Mouse (Mus musculus) lung, adult 2 months (tissue): ENCODE data around the gene Sacm1l. TPM values are rescaled to one million over a fixed set of nuclear protein-coding genes. Genes with fewer than 3 reads are reported as not detected.

ENCODE experiments used
- DNase-seq: peaks from one replicate; pipeline ENCODE4 v3.0.0; 2022
- H3K4me1 ChIP-seq: fragments of 200-500 bp; 2 replicates; pipeline ENCODE4 v1.6.1; 2011; ENCODE audit warnings: low read length; ENCODE audit not compliant: control insufficient read depth, insufficient read depth
- H3K4me3 ChIP-seq: fragments of 200-500 bp; replicated peaks from 2 replicates; pipeline ENCODE3; 2011; ENCODE audit warnings: low read depth, mild to moderate bottlenecking, control low read depth, low read length; ENCODE audit errors: extremely low read depth
- CTCF ChIP-seq: fragments of 200-500 bp; IDR thresholded peaks from 2 replicates; pipeline ENCODE4 v1.5.1; 2011; ENCODE audit warnings: mild to moderate bottlenecking, low read length, control low read depth; ENCODE audit not compliant: insufficient read depth
- POLR2A ChIP-seq: fragments of 200-500 bp; IDR thresholded peaks from 2 replicates; pipeline ENCODE4 v1.6.1; 2011; ENCODE audit warnings: low read depth, mild to moderate bottlenecking, control low read depth, low read length, borderline replicate concordance; ENCODE audit errors: extremely low read depth
- WGBS: fragments of 180-500 bp; shearing (Covaris S2); methylation state at CpG from one replicate; pipeline ENCODE4 v1.1.7; 2018; 5-methylcytosine and 5-hydroxymethylcytosine counted together
- polyA plus RNA-seq: library from polyadenylated mRNA; depleted of rRNA; stranded (reverse); fragments of >200 nt; gene quantifications from 2 replicates; pipeline ENCODE4 v1.2.3, GENCODE M21; 2012

Sacm1l gene
- polyA plus RNA-seq, 1 experiment, result 9.8 TPM

- no peak overlapping the region for H3K4me3 ChIP-seq
- 3% methylated on average over 1 of the region's 1 CpGs for WGBS
- H3K4me1 ChIP-seq, result no peaks in the 10 kb centered on the region; the same call in 1 of the 2 replicates
- TF ChIP-seq CTCF (peak; percentile 29; the same call in 1 of the 2 replicates), POLR2A (no peak)
- DNase-seq, result peak; percentile 36
These were observed 4.5 kb upstream of the Sacm1l start for GRCm38 (mm10) chr9:123525095-123525494.

GRCm38 (mm10) chr9:123526502-123526901 lies 3.1 kb upstream of the Sacm1l start:
- WGBS, result 74% methylated on average over 5 of the region's 5 CpGs
- Histone ChIP-seq H3K4me3 (no peak overlapping the region), H3K4me1 (peaks cover 5% of the 10 kb centered on the region)
- TF ChIP-seq CTCF (no peak), POLR2A (no peak)
- DNase-seq, result no peak

GRCm38 (mm10) chr9:123528087-123528925 lies 1.3 kb upstream of the Sacm1l start:
- 21% methylated on average over 6 of the region's 6 CpGs for WGBS
- TF ChIP-seq CTCF, result no peak
- no peak for TF ChIP-seq POLR2A
- no peak for DNase-seq
- Histone ChIP-seq H3K4me3 (peak overlapping the region; percentile 54), H3K4me1 (peaks cover 5% of the 10 kb centered on the region)

- peak; percentile 53 for DNase-seq
- TF ChIP-seq CTCF (no peak), POLR2A (0 out of 2 replicates have a peak, but pooled peaks have one; percentile 23)
- H3K4me3 ChIP-seq, result peak overlapping the region; percentile 54
- WGBS, result 1% methylated on average over 17 of the region's 17 CpGs
- H3K4me1 ChIP-seq, result peaks cover 5% of the 10 kb centered on the region
These were observed 648 bp upstream of the Sacm1l start for GRCm38 (mm10) chr9:123528926-123529295.

- WGBS, result under 1% methylated on average over 13 of the region's 13 CpGs
- Histone ChIP-seq H3K4me1 (peaks cover 5% of the 10 kb centered on the region), H3K4me3 (peak overlapping the region; percentile 87)
- no peak for DNase-seq
- TF ChIP-seq POLR2A (no peak), CTCF (no peak)
These were observed 558 bp downstream of the Sacm1l start for GRCm38 (mm10) chr9:123530158-123530475.

GRCm38 (mm10) chr9:123530566-123531130 lies 1.1 kb downstream of the Sacm1l start:
- TF ChIP-seq POLR2A, result no peak
- WGBS, result 12% methylated on average over 11 of the region's 11 CpGs
- DNase-seq, result no peak

GRCm38 (mm10) chr9:123531234-123531633 lies 1.7 kb downstream of the Sacm1l start:
- no peak overlapping the region for H3K4me3 ChIP-seq

More at GRCm38 (mm10) chr9:123530566-123531130, 1.1 kb downstream of the Sacm1l start:
- peaks cover 5% of the 10 kb centered on the region for H3K4me1 ChIP-seq
- peak overlapping the region; percentile 87 for H3K4me3 ChIP-seq

GRCm38 (mm10) chr9:123536613-123537012 lies 7.1 kb downstream of the Sacm1l start:
- Histone ChIP-seq H3K4me3 (no peak overlapping the region), H3K4me1 (peaks cover 7% of the 10 kb centered on the region)
- 89% methylated on average over 2 of the region's 2 CpGs for WGBS
- TF ChIP-seq CTCF (no peak), POLR2A (no peak)
- DNase-seq, result no peak

More at GRCm38 (mm10) chr9:123531234-123531633, 1.7 kb downstream of the Sacm1l start:
- TF ChIP-seq CTCF (no peak), POLR2A (no peak)
- no peak for DNase-seq
- H3K4me1 ChIP-seq, result peaks cover 7% of the 10 kb centered on the region

- peaks cover 7% of the 10 kb centered on the region for H3K4me1 ChIP-seq
- DNase-seq, result no peak
- WGBS, result 68% methylated on average over 4 of the region's 4 CpGs
- TF ChIP-seq CTCF, result no peak
- TF ChIP-seq POLR2A, result no peak
- no peak overlapping the region for H3K4me3 ChIP-seq
These were observed 8.6 kb downstream of the Sacm1l start for GRCm38 (mm10) chr9:123538189-123538588.

- WGBS, result 18% methylated on average over 1 of the region's 1 CpGs
These were observed 9.5 kb downstream of the Sacm1l start for GRCm38 (mm10) chr9:123539093-123539492.

More at GRCm38 (mm10) chr9:123539093-123539492, 9.5 kb downstream of the Sacm1l start:
- no peak for DNase-seq
- H3K4me1 ChIP-seq, result peaks cover 7% of the 10 kb centered on the region
- H3K4me3 ChIP-seq, result no peak overlapping the region
- TF ChIP-seq POLR2A, result no peak
- no peak for TF ChIP-seq CTCF
